Mouse (Mus musculus) cerebellum, adult 2 months (tissue): ENCODE measurements around the gene Msmp.

Source experiments
- CTCF ChIP-seq: fragments of 200-500 bp; IDR thresholded peaks from 2 replicates; pipeline ENCODE4 v1.5.1; 2011; ENCODE audit warnings: low read depth, mild to moderate bottlenecking, control low read depth, low read length, moderate library complexity, borderline replicate concordance; ENCODE audit not compliant: insufficient read depth
- POLR2A ChIP-seq: fragments of 200-500 bp; IDR thresholded peaks from 2 replicates; pipeline ENCODE4 v1.6.1; 2011; ENCODE audit warnings: low read length, control low read depth, borderline replicate concordance; ENCODE audit not compliant: insufficient read depth

DNA sequence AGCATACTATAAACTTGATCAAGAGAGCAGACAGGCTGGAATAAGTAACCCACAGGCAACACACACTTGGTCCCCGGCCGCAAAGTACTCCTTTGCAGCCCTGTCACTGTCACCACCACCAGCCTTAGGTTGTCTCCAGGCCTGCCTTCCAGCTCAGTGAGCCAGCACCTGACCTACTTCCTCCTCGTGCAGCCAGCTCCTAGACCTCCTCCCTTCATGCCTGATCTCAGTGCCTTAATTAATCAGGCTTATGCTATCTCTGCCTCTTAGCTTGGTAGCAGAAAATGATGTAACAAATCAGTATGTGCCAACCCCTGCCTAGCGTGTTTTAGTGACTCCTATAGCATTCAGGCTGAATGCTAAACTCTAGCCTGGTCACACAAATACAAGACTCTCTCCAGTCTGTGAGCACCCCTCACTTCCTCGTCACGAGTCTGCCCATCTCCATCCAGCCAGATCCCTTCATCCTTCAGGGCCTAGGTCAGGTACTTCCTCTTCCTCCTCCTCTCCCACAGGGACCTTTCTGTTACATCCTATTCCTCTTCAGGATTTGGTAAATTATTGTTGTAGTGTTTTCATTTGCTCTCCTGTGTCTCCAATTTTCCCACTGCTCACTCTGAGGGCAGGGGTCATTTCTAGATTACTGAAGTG lies 12.8 kb downstream of the Msmp start:
- no peak for TF ChIP-seq POLR2A
- TF ChIP-seq CTCF = no peak
